Mouse (Mus musculus) MEL (cell line): ENCODE data around the gene Ddit4. TPM values are rescaled to one million over a fixed set of nuclear protein-coding genes. Genes with fewer than 3 reads are reported as not detected.

Experiments
- DNase-seq: peaks from one replicate; pipeline ENCODE4 v3.0.0; 2011; ENCODE audit warnings: low read depth, low spot score
- H3K27ac ChIP-seq: 2 replicates; pipeline ENCODE4 v1.5.1; 2012; ENCODE audit warnings: low read depth, mild to moderate bottlenecking, control low read depth, low read length, moderate library complexity; ENCODE audit not compliant: control insufficient read depth
- H3K27me3 ChIP-seq, 2 experiments: fragments of 150-350 bp in 1 of 2; sonication (generic) in 1 of 2; 2 replicates each; pipeline ENCODE4 v1.6.1; 2012; ENCODE audit warnings: low read length in 2 of 2, mild to moderate bottlenecking in 2 of 2, improper control_type of control experiment in 1 of 2, moderate library complexity in 1 of 2; ENCODE audit not compliant: insufficient read depth in 2 of 2, control insufficient read depth in 1 of 2
- H3K36me3 ChIP-seq, 2 experiments: 2 replicates each; pipeline ENCODE4 v1.6.1; 2012 to 2014; ENCODE audit warnings: low read length in 2 of 2, improper control_type of control experiment in 1 of 2, inconsistent platforms in 1 of 2, mild to moderate bottlenecking in 1 of 2; ENCODE audit not compliant: insufficient read depth in 2 of 2, control insufficient read depth in 1 of 2
- H3K4me1 ChIP-seq, 2 experiments: fragments of 150-350 bp in 1 of 2; sonication (generic) in 1 of 2; 2 replicates each; pipeline ENCODE4 v1.6.1; 2012; ENCODE audit warnings: low read length in 2 of 2, improper control_type of control experiment in 1 of 2, mild to moderate bottlenecking in 1 of 2; ENCODE audit not compliant: insufficient read depth in 2 of 2, control insufficient read depth in 1 of 2
- H3K4me3 ChIP-seq, 2 experiments: fragments of 150-350 bp in 1 of 2; sonication (generic) in 1 of 2; 2 replicates each; pipeline ENCODE4 v1.5.1; 2012; ENCODE audit warnings: low read depth in 2 of 2, low read length in 2 of 2, mild to moderate bottlenecking in 2 of 2, moderate library complexity in 2 of 2, control low read depth in 1 of 2, improper control_type of control experiment in 1 of 2; ENCODE audit not compliant: control insufficient read depth in 1 of 2, insufficient read depth in 1 of 2
- H3K79me2 ChIP-seq: 2 replicates; pipeline ENCODE4 v1.6.1; 2012; ENCODE audit warnings: mild to moderate bottlenecking, low read length, moderate library complexity; ENCODE audit not compliant: control insufficient read depth, poor library complexity, insufficient read depth
- H3K9ac ChIP-seq: 2 replicates; pipeline ENCODE4 v1.6.1; 2012; ENCODE audit warnings: low read depth, mild to moderate bottlenecking, control low read depth, low read length, moderate library complexity; ENCODE audit not compliant: control insufficient read depth, poor library complexity, severe bottlenecking
- H3K9me3 ChIP-seq: fragments of 150-350 bp; sonication (generic); replicated peaks from 2 replicates; pipeline ENCODE4 v1.6.1; 2012; ENCODE audit warnings: mild to moderate bottlenecking, low read length, improper control_type of control experiment, moderate library complexity; ENCODE audit not compliant: insufficient read depth
- BHLHE40 ChIP-seq: IDR thresholded peaks from 2 replicates; pipeline ENCODE4 v1.6.1; 2012; ENCODE audit warnings: low read depth, mild to moderate bottlenecking, inconsistent platforms, low read length, improper control_type of control experiment, borderline replicate concordance
- CHD1 ChIP-seq: IDR thresholded peaks from 2 replicates; pipeline ENCODE4 v1.6.1; 2012; ENCODE audit warnings: low read depth, mild to moderate bottlenecking, inconsistent platforms, low read length, improper control_type of control experiment
- CTCF ChIP-seq, 3 experiments: IDR thresholded peaks in 2 of 3; conservative IDR thresholded peaks in 1 of 3; 2 replicates each; pipeline ENCODE4 v1.5.1; 2011 to 2012; ENCODE audit warnings: low read length in 3 of 3, low read depth in 2 of 3, mild to moderate bottlenecking in 2 of 3, improper control_type of control experiment in 1 of 3, inconsistent platforms in 1 of 3, mixed read lengths in 1 of 3, moderate library complexity in 1 of 3; ENCODE audit not compliant: control insufficient read depth in 1 of 3, insufficient read depth in 1 of 3, poor library complexity in 1 of 3, severe bottlenecking in 1 of 3
- E2F4 ChIP-seq: IDR thresholded peaks from 2 replicates; pipeline ENCODE4 v1.6.1; 2011; ENCODE audit warnings: low read depth, low read length, improper control_type of control experiment, borderline replicate concordance
- EP300 ChIP-seq, 2 experiments: IDR thresholded peaks; 2 replicates each; pipeline ENCODE4 v1.6.1; 2011; ENCODE audit warnings: improper control_type of control experiment in 2 of 2, low read length in 2 of 2, low read depth in 1 of 2, mild to moderate bottlenecking in 1 of 2
- ETS1 ChIP-seq: IDR thresholded peaks from 2 replicates; pipeline ENCODE4 v1.6.1; 2012; ENCODE audit warnings: low read depth, mild to moderate bottlenecking, inconsistent platforms, low read length, improper control_type of control experiment, moderate library complexity
- GABPA ChIP-seq: IDR thresholded peaks from 2 replicates; pipeline ENCODE4 v1.6.1; 2012; ENCODE audit warnings: low read depth, mild to moderate bottlenecking, inconsistent platforms, low read length, improper control_type of control experiment, moderate library complexity
- HCFC1 ChIP-seq: IDR thresholded peaks from 2 replicates; pipeline ENCODE4 v1.6.1; 2012; ENCODE audit warnings: low read depth, mild to moderate bottlenecking, inconsistent platforms, low read length, improper control_type of control experiment, moderate library complexity
- JUND ChIP-seq: IDR thresholded peaks from 2 replicates; pipeline ENCODE4 v1.6.1; 2011; ENCODE audit warnings: low read depth, mild to moderate bottlenecking, improper control_type of control experiment, low read length
- KAT2A ChIP-seq: conservative IDR thresholded peaks from 2 replicates; pipeline ENCODE4 v1.6.1; 2012; ENCODE audit warnings: low read depth, low read length, improper control_type of control experiment, inconsistent platforms
- MAFK ChIP-seq: IDR thresholded peaks from 2 replicates; pipeline ENCODE4 v1.6.1; 2011; ENCODE audit warnings: low read depth, mild to moderate bottlenecking, low read length, improper control_type of control experiment, borderline replicate concordance
- MAX ChIP-seq: IDR thresholded peaks from 2 replicates; pipeline ENCODE4 v1.6.1; 2011; ENCODE audit warnings: low read length, improper control_type of control experiment
- MAZ ChIP-seq: IDR thresholded peaks from 2 replicates; pipeline ENCODE4 v1.6.1; 2012; ENCODE audit warnings: low read depth, mild to moderate bottlenecking, inconsistent platforms, low read length, improper control_type of control experiment
- MYC ChIP-seq: IDR thresholded peaks from 2 replicates; pipeline ENCODE4 v1.6.1; 2011; ENCODE audit warnings: low read depth, mild to moderate bottlenecking, low read length, improper control_type of control experiment, moderate library complexity
- NELFE ChIP-seq: IDR thresholded peaks from 2 replicates; pipeline ENCODE4 v1.6.1; 2011; ENCODE audit warnings: low read depth, low read length, improper control_type of control experiment
- POLR2A ChIP-seq, 2 experiments: IDR thresholded peaks; 2 replicates each; pipeline ENCODE4 v1.6.1; 2011 to 2012; ENCODE audit warnings: low read length in 2 of 2, mild to moderate bottlenecking in 2 of 2, control low read depth in 1 of 2, improper control_type of control experiment in 1 of 2, low read depth in 1 of 2, moderate library complexity in 1 of 2; ENCODE audit not compliant: control insufficient read depth in 1 of 2, insufficient read depth in 1 of 2, poor library complexity in 1 of 2
- POLR2AphosphoS2 ChIP-seq: IDR thresholded peaks from 2 replicates; pipeline ENCODE4 v1.6.1; 2011; ENCODE audit warnings: low read length, improper control_type of control experiment
- POLR2AphosphoS5 ChIP-seq: IDR thresholded peaks from 2 replicates; pipeline ENCODE4 v1.6.1; 2012; ENCODE audit warnings: low read depth, borderline replicate concordance, mild to moderate bottlenecking, inconsistent platforms, low read length, moderate library complexity, mixed read lengths
- RCOR1 ChIP-seq: IDR thresholded peaks from 2 replicates; pipeline ENCODE4 v1.6.1; 2012; ENCODE audit warnings: low read depth, mild to moderate bottlenecking, inconsistent platforms, low read length, improper control_type of control experiment
- SMC3 ChIP-seq: IDR thresholded peaks from 2 replicates; pipeline ENCODE4 v1.6.1; 2011; ENCODE audit warnings: low read depth, low read length, improper control_type of control experiment
- TCF12 ChIP-seq: IDR thresholded peaks from 2 replicates; pipeline ENCODE4 v1.6.1; 2014; ENCODE audit warnings: low read depth, mild to moderate bottlenecking, inconsistent platforms, low read length, improper control_type of control experiment, moderate library complexity
- USF1 ChIP-seq: IDR thresholded peaks from 2 replicates; pipeline ENCODE4 v1.6.1; 2014; ENCODE audit warnings: low read depth, mild to moderate bottlenecking, inconsistent platforms, low read length, improper control_type of control experiment, moderate library complexity
- USF2 ChIP-seq, 2 experiments: IDR thresholded peaks; 2 replicates each; pipeline ENCODE4 v1.6.1; 2011 to 2012; ENCODE audit warnings: improper control_type of control experiment in 2 of 2, low read length in 2 of 2, borderline replicate concordance in 1 of 2, inconsistent platforms in 1 of 2, low read depth in 1 of 2, mild to moderate bottlenecking in 1 of 2; ENCODE audit not compliant: insufficient read depth in 1 of 2
- ZC3H11A ChIP-seq: IDR thresholded peaks from 2 replicates; pipeline ENCODE4 v1.6.1; 2012; ENCODE audit warnings: low read depth, mild to moderate bottlenecking, inconsistent platforms, low read length, improper control_type of control experiment
- ZMIZ1 ChIP-seq: IDR thresholded peaks from 2 replicates; pipeline ENCODE4 v1.6.1; 2012; ENCODE audit warnings: low read depth, mild to moderate bottlenecking, inconsistent platforms, low read length, improper control_type of control experiment, moderate library complexity
- polyA plus RNA-seq, 2 experiments: library from polyadenylated mRNA; stranded (reverse) in 1 of 2; unstranded in 1 of 2; fragments of >175 nt in 1 of 2; fragments of >200 nt in 1 of 2; gene quantifications; 2 replicates each; pipeline versions ENCODE4 v1.2.1 to v1.2.4; 2012; ENCODE audit warnings: low replicate concordance in 2 of 2, low read depth in 1 of 2; ENCODE audit not compliant: insufficient read length in 2 of 2, insufficient read depth in 1 of 2, missing spikeins in 1 of 2
- total RNA-seq: library from RNA; depleted of rRNA; stranded (reverse); fragments of 300-350 nt; gene quantifications from 2 replicates; pipeline ENCODE4 v1.2.3, GENCODE M21; 2012

Ddit4 gene
- total and polyA plus RNA-seq, 3 experiments = 2.6 to 11.6 TPM; not detected in 1

DNA sequence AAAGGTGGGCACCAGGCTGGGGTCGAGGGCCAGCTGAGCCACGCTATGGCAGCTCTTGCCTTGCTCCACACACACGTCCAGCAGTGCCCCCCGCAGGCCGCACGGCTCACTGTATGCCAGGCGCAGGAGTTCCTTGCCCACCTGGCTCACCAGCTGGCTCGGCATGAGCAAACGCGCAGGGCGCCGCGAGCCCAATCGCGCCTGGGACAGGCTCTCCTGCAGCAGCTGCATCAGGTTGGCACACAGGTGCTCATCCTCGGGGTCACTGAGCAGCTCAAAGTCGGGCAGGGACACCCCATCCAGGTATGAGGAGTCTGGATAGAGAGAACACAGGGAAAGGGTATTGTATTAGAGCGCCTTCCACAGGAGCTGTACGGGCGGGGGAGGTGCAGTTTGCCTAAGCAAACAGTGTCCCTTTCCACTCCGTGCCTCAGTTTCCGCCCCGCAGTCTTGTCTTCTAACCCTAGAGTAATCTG is 880 bp downstream of the Ddit4 start (continued):
- TF ChIP-seq KAT2A = no peak
- TF ChIP-seq CHD1 = no peak; the same call in 1 of the 2 replicates

DNA sequence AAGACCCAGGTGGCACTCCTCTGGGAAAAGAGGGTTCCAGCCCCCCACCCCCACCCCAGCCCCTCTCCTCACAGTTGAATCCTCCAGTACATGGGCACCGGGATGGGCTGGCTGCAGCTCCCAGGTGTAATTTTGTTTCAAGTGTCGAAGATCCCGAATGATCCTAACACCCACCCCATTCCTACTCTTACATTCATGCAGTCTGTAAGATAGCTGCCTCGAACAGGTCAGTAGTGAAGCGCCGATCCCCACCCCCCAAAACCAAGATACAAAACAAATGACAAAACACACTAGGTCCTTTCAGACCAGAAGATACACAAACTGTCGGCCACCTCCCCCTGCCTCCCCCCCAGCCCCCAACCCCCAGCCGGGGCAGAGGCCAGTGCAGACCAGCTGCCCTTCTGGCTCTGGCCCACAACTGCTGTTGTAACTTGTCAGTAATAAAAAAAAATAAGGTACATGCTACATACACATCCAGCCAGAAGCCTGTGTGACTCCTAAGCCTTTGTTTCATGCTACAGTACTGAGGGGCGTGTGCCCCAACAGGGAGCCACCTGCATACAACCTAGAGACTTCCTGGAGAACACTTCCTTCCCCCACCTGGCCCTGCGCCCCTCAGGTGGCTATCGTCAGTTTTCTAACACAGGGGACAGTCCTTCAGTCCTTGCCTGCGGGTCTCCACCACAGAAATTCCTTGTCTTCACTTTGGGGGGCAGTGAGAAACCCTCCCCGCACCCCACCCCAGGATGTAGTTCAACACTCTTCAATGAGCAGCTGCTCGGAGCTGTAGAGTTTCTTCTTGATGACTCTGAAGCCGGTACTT is 1.6 kb downstream of the Ddit4 start:
- no peaks in the 10 kb centered on the region for H3K27me3 ChIP-seq
- H3K27ac ChIP-seq = no peak overlapping the region
- DNase-seq = no peak
- H3K4me1 ChIP-seq = peaks cover 23 to 33% of the 10 kb centered on the region in 2 experiments
- no peaks in the 10 kb centered on the region for H3K9me3 ChIP-seq
- H3K4me3 ChIP-seq = peak overlapping the region; percentile 76 to 96
- no peak for TF ChIP-seq ZMIZ1
- TF ChIP-seq POLR2A (IDR thresholded peaks at IDR 0.05; ENCODE audit: control insufficient read depth in 1 of 2, insufficient read depth in 1 of 2, low read depth in 1 of 2, low read length in 2 of 2, poor library complexity in 1 of 2) = no peak
- TF ChIP-seq RCOR1 = no peak
- no peak for TF ChIP-seq GABPA
- TF ChIP-seq HCFC1 = no peak
- no peak for TF ChIP-seq POLR2AphosphoS2
- TF ChIP-seq EP300 (IDR thresholded peaks at IDR 0.05; ENCODE audit: low read depth in 1 of 2, low read length in 2 of 2) = no peak
- TF ChIP-seq ZC3H11A = no peak
- no peak for TF ChIP-seq USF1
- no peak for TF ChIP-seq MAZ
- no peak for TF ChIP-seq MAFK
- no peak for TF ChIP-seq SMC3
- TF ChIP-seq TCF12 = no peak
- no peak for TF ChIP-seq E2F4
- peak overlapping the region; percentile 74 for H3K9ac ChIP-seq
- H3K79me2 ChIP-seq = peaks cover 18% of the 10 kb centered on the region
- peaks cover 0 to 29% of the 10 kb centered on the region in 2 experiments; a peak in 2 of 4 replicates for H3K36me3 ChIP-seq

DNA sequence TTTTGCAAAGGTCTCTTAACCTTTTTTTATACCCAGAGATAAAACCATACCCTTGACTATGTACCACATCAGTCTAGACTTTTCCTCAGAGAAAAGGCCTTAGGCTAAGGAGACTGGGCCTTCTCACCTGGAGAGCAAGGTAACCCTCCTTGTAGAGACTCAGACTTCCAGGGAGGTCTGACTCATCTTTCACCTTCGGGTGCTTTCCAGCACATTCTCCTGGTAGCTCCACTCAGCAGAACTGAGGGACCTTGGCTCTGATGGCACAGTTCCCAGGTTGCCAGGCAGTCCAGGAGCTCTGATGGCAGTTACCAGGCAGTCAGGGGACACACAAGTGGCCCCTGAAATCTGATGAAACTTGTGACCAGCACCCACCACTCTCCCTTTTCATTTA is 2.4 kb downstream of the Ddit4 start:
- H3K4me3 ChIP-seq = no peak overlapping the region
- no peaks in the 10 kb centered on the region for H3K9me3 ChIP-seq
- H3K9ac ChIP-seq = no peak overlapping the region
- H3K4me1 ChIP-seq = peaks cover 25 to 35% of the 10 kb centered on the region in 2 experiments
- H3K79me2 ChIP-seq = peaks cover 18% of the 10 kb centered on the region
- no peak overlapping the region for H3K27ac ChIP-seq
- no peak for DNase-seq
- no peaks in the 10 kb centered on the region for H3K27me3 ChIP-seq
- TF ChIP-seq RCOR1 (no peak), MAZ (no peak), MAX (no peak), ZMIZ1 (no peak), MYC (no peak), JUND (no peak), CTCF (IDR thresholded peaks at IDR 0.05 in 2 of 3, conservative IDR thresholded peaks at IDR 0.05 in 1 of 3; ENCODE audit: control insufficient read depth in 1 of 3, insufficient read depth in 1 of 3, low read depth in 2 of 3, low read length in 3 of 3, poor library complexity in 1 of 3, severe bottlenecking in 1 of 3) (no peak), ZC3H11A (no peak), MAFK (no peak), USF2 (IDR thresholded peaks at IDR 0.05; ENCODE audit: borderline replicate concordance in 1 of 2, insufficient read depth in 1 of 2, low read depth in 1 of 2, low read length in 2 of 2) (no peak), BHLHE40 (no peak), POLR2AphosphoS5 (no peak), ETS1 (no peak), NELFE (no peak)
- peaks cover 0 to 29% of the 10 kb centered on the region in 2 experiments; a peak in 2 of 4 replicates for H3K36me3 ChIP-seq
